Comparison of ENCODE assay signal across 23 mouse cellular contexts in the genomic region with DNA sequence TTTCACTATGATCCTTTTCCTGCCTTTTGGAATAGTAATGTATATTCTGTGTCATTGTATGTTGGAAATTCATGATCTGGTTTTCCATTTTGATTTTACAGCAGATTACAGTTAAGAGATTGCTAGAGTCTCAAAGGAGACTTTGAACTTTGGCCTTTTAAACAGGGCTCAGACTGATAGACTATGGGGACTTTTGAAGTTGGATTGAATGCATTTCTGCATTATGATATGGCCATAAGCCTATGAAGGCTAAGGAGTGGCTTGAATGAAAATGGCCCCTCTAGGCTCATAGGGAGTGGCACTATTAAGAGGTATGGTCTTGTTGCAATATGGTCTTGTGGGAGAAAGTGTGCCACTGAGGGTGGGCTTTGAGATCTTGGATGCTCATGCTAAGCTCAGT. TPM values are rescaled to one million over a fixed set of nuclear protein-coding genes. Genes with fewer than 3 reads are reported as not detected.
DNase-seq lines count a peak whose midpoint lies in the region; ATAC-seq and TF ChIP-seq lines count a peak whose summit lies in the region.
"Had no signal": no experiment of that assay in that cellular context is flagged by ENCODE, and none has a peak within 500 bp of the region (broad histone marks: within the 10 kb centered on the region; RNA-seq: fewer than 3 reads in every experiment).

No protein-coding gene starts in this region.

- H3K4me2 ChIP-seq in intestine, embryonic 15.5 days (replicated peaks), result no peak overlapping the region
- H3K4me2 ChIP-seq in intestine, embryonic 16.5 days (ENCODE audit: low read depth, low read length), result no peak overlapping the region
- no peak overlapping the region for H3K4me2 ChIP-seq in intestine, postnatal 0 days (replicated peaks; ENCODE audit: low read depth)

- TF ChIP-seq CTCF in intestine, postnatal 0 days (IDR thresholded peaks at IDR 0.05; ENCODE audit: low read depth), result no peak
- no peak for TF ChIP-seq CTCF in small intestine, adult 2 months (IDR thresholded peaks at IDR 0.05; ENCODE audit: extremely low read depth, insufficient read length, insufficient replicate concordance, low read depth, low read length)

- ATAC-seq in intestine, embryonic 15.5 days, result peak; percentile 62; the same call in 1 of the 2 replicates
- ATAC-seq in intestine, embryonic 16.5 days, result peak; percentile 69
- ATAC-seq in intestine, postnatal 0 days, result peak; percentile 36
- ATAC-seq: activated CD4-positive, CD25-positive, alpha-beta regulatory T cell, adult 4 months; CD4-positive, CD25-positive, alpha-beta regulatory T cell, adult 4 months; Patski had no signal

- no peak overlapping the region for H3K4me3 ChIP-seq in intestine, embryonic 15.5 days (replicated peaks)
- H3K4me3 ChIP-seq in intestine, embryonic 16.5 days (ENCODE audit: low read length), result no peak overlapping the region
- H3K4me3 ChIP-seq in intestine, postnatal 0 days (ENCODE audit: low read depth, low read length), result no peak overlapping the region
- H3K4me3 ChIP-seq in small intestine, adult 2 months (ENCODE audit: low read depth, low read length), result no peak overlapping the region

- no peak for DNase-seq in left cerebral cortex, postnatal 4 days
- DNase-seq in spleen, adult 18-20 months, result no peak
- DNase-seq in MN1 (ENCODE audit: low spot score), result no peak
- DNase-seq in ovary, postnatal 14 days (ENCODE audit: low spot score), result no peak
- DNase-seq: adrenal gland, adult 2 months; adrenal gland, adult 8-10 months; adrenal gland, postnatal 10 days; adrenal gland, postnatal 14 days; adrenal gland, postnatal 25 days; adrenal gland, postnatal 36 days; B cell, adult 2 months; cerebellum, adult 11 months; cerebellum, adult 11-12 months; cerebellum, adult 18-20 months had no signal

- H3K9ac ChIP-seq in intestine, embryonic 15.5 days, result no peak overlapping the region
- H3K9ac ChIP-seq in intestine, embryonic 16.5 days (ENCODE audit: low read depth, low read length), result no peak overlapping the region
- H3K9ac ChIP-seq in intestine, postnatal 0 days (ENCODE audit: low read depth, low read length), result no peak overlapping the region

- intact Hi-C loops in left cerebral cortex, postnatal 4 days (cut with DNase I), result no loop called here

- no peaks in the 10 kb centered on the region for H3K27me3 ChIP-seq in intestine, embryonic 15.5 days (replicated peaks)
- no peaks in the 10 kb centered on the region for H3K27me3 ChIP-seq in intestine, embryonic 16.5 days (replicated peaks; ENCODE audit: control insufficient read depth, insufficient read depth, low read length)
- H3K27me3 ChIP-seq in intestine, postnatal 0 days (replicated peaks; ENCODE audit: control insufficient read depth, insufficient read depth, low read length), result no peaks in the 10 kb centered on the region
- H3K27me3 ChIP-seq in small intestine, adult 2 months (ENCODE audit: control insufficient read depth, insufficient read depth, low read length), result no peaks in the 10 kb centered on the region
- H3K27me3 ChIP-seq: CH12.LX, Patski had no signal

- H3K36me3 ChIP-seq in intestine, embryonic 15.5 days, result no peaks in the 10 kb centered on the region
- no peaks in the 10 kb centered on the region for H3K36me3 ChIP-seq in intestine, embryonic 16.5 days (ENCODE audit: control insufficient read depth, insufficient read depth, low read length)
- no peaks in the 10 kb centered on the region for H3K36me3 ChIP-seq in intestine, postnatal 0 days (ENCODE audit: control insufficient read depth, insufficient read depth)
- no peaks in the 10 kb centered on the region for H3K36me3 ChIP-seq in small intestine, adult 2 months (ENCODE audit: control insufficient read depth, insufficient read depth, low read length)
- H3K36me3 ChIP-seq: G1E had no signal

- no peaks in the 10 kb centered on the region for H3K4me1 ChIP-seq in intestine, embryonic 15.5 days (replicated peaks)
- H3K4me1 ChIP-seq in intestine, embryonic 16.5 days (ENCODE audit: control insufficient read depth, insufficient read depth, low read length), result no peaks in the 10 kb centered on the region
- no peaks in the 10 kb centered on the region for H3K4me1 ChIP-seq in intestine, postnatal 0 days (replicated peaks; ENCODE audit: control insufficient read depth, insufficient read depth, low read length)
- peaks cover 3% of the 10 kb centered on the region; the same call in 1 of the 2 replicates for H3K4me1 ChIP-seq in small intestine, adult 2 months (ENCODE audit: control insufficient read depth, insufficient read depth, insufficient read length, low read length)

- no peaks in the 10 kb centered on the region for H3K9me3 ChIP-seq in intestine, embryonic 15.5 days
- H3K9me3 ChIP-seq in intestine, embryonic 16.5 days (ENCODE audit: control insufficient read depth, low read length), result peaks cover 5% of the 10 kb centered on the region; the same call in 1 of the 2 replicates
- 0 out of 2 replicates have a peak, but pooled peaks cover 2% of the 10 kb centered on the region for H3K9me3 ChIP-seq in intestine, postnatal 0 days (ENCODE audit: control insufficient read depth)
- H3K9me3 ChIP-seq: G1E had no signal

- no peak for TF ChIP-seq POLR2A in small intestine, adult 2 months (IDR thresholded peaks at IDR 0.05; ENCODE audit: low read depth, low read length)

- no peak overlapping the region for H3K27ac ChIP-seq in intestine, embryonic 15.5 days
- no peak overlapping the region for H3K27ac ChIP-seq in intestine, embryonic 16.5 days (ENCODE audit: low read length)
- no peak overlapping the region for H3K27ac ChIP-seq in intestine, postnatal 0 days (ENCODE audit: low read depth, low read length)
- H3K27ac ChIP-seq in small intestine, adult 2 months (ENCODE audit: insufficient read depth, low read depth, low read length), result peak overlapping the region; percentile 67

RNA-seq across cellular contexts. Expression of a gene that starts 30.1 kb away (rescaled TPM):
- polyA plus RNA-seq in intestine, embryonic 15.5 days (2015; fragmentation: Nextera tagmentation; extraction: Ambion mirVana), result 31.0 and 33.8 TPM in 2 replicates
- polyA plus RNA-seq in intestine, embryonic 16.5 days (2015; fragmentation: Nextera tagmentation; extraction: Ambion mirVana), result 30.8 and 36.2 TPM in 2 replicates
- polyA plus RNA-seq in intestine, postnatal 0 days (2015; fragmentation: Nextera tagmentation; extraction: Ambion mirVana), result 16.3 and 16.6 TPM in 2 replicates
- 2.9 and 3.8 TPM in 2 replicates for polyA plus RNA-seq in small intestine, adult 2 months (2012; rRNA removed)
- 10 to 100 TPM in 1 of 2 experiments, 1 to 10 TPM in 1; 9.1 to 12.4 TPM for total RNA-seq in left cerebral cortex, postnatal 4 days (2021)

RNA-seq across cellular contexts. Expression of a gene that starts 30.2 kb away (rescaled TPM):
- polyA plus RNA-seq in intestine, embryonic 15.5 days (2015; fragmentation: Nextera tagmentation; extraction: Ambion mirVana), result 52.7 and 52.8 TPM in 2 replicates
- 58.2 and 58.9 TPM in 2 replicates for polyA plus RNA-seq in intestine, embryonic 16.5 days (2015; fragmentation: Nextera tagmentation; extraction: Ambion mirVana)
- polyA plus RNA-seq in intestine, postnatal 0 days (2015; fragmentation: Nextera tagmentation; extraction: Ambion mirVana), result 73.5 and 80.7 TPM in 2 replicates
- 10.8 and 17.2 TPM in 2 replicates for polyA plus RNA-seq in small intestine, adult 2 months (2012; rRNA removed)
- 10 to 100 TPM; 32.3 to 38.8 TPM for total RNA-seq in left cerebral cortex, postnatal 4 days (2021)
